Mouse (Mus musculus) layer of hippocampus, adult 6 months (tissue): ENCODE measurements around the gene Natd1. TPM values are rescaled to one million over a fixed set of nuclear protein-coding genes. Genes with fewer than 3 reads are reported as not detected.

ENCODE experiments used
- long read RNA-seq, 2 experiments: library from polyadenylated mRNA; unstranded; transcript quantifications; one replicate each; pipeline ENCODE4 v2.0.0; 2019 to 2020
- polyA plus RNA-seq: library from polyadenylated mRNA; unstranded; fragments of <200 nt; fragmentation: Nextera tagmentation; gene quantifications from 2 replicates; pipeline ENCODE4 v1.2.3, GENCODE M21; 2021

The Natd1 gene
- 7.5 and 13.0 TPM in 2 replicates for polyA plus RNA-seq
- long read RNA-seq, experiment 1, full-length matches to known transcripts: 1 of 5 reads
- long read RNA-seq, experiment 1, partial matches to known transcripts: 0 of 5 reads
- long read RNA-seq, experiment 1, other reads (novel, unspliced or antisense): 4 of 5 reads
- long read RNA-seq, experiment 2, full-length matches to known transcripts: 11 of 16 reads
- long read RNA-seq, experiment 2, partial matches to known transcripts: 0 of 16 reads
- long read RNA-seq, experiment 2, other reads (novel, unspliced or antisense): 5 of 16 reads

GRCm38 (mm10) chr11:60914491-60914890 is at the start of gene Natd1:
TSS of gene Natd1 (minus strand) at chr11:60914750.

GRCm38 (mm10) chr11:60931869-60932481 is 17.4 kb upstream of the Natd1 start, which contains the start of gene Map2k3:
TSS of gene Map2k3 (plus strand) at chr11:60932033.

GRCm38 (mm10) chr11:60878675-60879294 is 35.8 kb downstream of the Natd1 start, which contains the start of gene Tmem11:
TSS of gene Tmem11 (minus strand) at chr11:60879272.

Other genes starting within 250 kb of the Natd1 start
- gene Llgl1, start 215.0 kb downstream of the Natd1 start, polyA plus RNA-seq: 16.5 and 17.0 TPM in 2 replicates
- 33.5 and 36.2 TPM in 2 replicates for gene Flii, start 187.5 kb downstream of the Natd1 start, polyA plus RNA-seq
- gene Mief2, start 186.4 kb downstream of the Natd1 start, polyA plus RNA-seq: 4.6 and 5.4 TPM in 2 replicates
- 2.3 and 2.5 TPM in 2 replicates for gene Top3a, start 137.4 kb downstream of the Natd1 start, polyA plus RNA-seq
- 7.0 and 8.6 TPM in 2 replicates for gene Smcr8, start 137.2 kb downstream of the Natd1 start, polyA plus RNA-seq
- gene Shmt1, start 103.0 kb downstream of the Natd1 start, polyA plus RNA-seq: 3.1 and 3.3 TPM in 2 replicates
- 40.1 and 40.4 TPM in 2 replicates for gene Dhrs7b, start 84.1 kb downstream of the Natd1 start, polyA plus RNA-seq
- 34.3 and 35.0 TPM in 2 replicates for gene Tmem11, start 35.5 kb downstream of the Natd1 start, polyA plus RNA-seq
- 11.5 and 14.0 TPM in 2 replicates for gene Map2k3, start 17.3 kb upstream of the Natd1 start, polyA plus RNA-seq
- gene Kcnj12, start 107.8 kb upstream of the Natd1 start, polyA plus RNA-seq: 1.2 and 1.8 TPM in 2 replicates
- gene Tnfrsf13b, start 212.0 kb upstream of the Natd1 start, polyA plus RNA-seq: 3.0 and 3.4 TPM in 2 replicates